Mouse (Mus musculus): ENCODE measurements around the gene Slc25a35. TPM values are rescaled to one million over a fixed set of nuclear protein-coding genes. Genes with fewer than 3 reads are reported as not detected.
"Not testable (repeated sequence)": the region's sequence is repeated elsewhere in the genome, so short reads cannot be mapped to it uniquely, and the experiment has no call there.

The Slc25a35 gene
- polyA plus RNA-seq (2016; fragmentation: Nextera tagmentation; extraction: Ambion mirVana), result 1.9 and 2.1 TPM in 2 replicates

DNA sequence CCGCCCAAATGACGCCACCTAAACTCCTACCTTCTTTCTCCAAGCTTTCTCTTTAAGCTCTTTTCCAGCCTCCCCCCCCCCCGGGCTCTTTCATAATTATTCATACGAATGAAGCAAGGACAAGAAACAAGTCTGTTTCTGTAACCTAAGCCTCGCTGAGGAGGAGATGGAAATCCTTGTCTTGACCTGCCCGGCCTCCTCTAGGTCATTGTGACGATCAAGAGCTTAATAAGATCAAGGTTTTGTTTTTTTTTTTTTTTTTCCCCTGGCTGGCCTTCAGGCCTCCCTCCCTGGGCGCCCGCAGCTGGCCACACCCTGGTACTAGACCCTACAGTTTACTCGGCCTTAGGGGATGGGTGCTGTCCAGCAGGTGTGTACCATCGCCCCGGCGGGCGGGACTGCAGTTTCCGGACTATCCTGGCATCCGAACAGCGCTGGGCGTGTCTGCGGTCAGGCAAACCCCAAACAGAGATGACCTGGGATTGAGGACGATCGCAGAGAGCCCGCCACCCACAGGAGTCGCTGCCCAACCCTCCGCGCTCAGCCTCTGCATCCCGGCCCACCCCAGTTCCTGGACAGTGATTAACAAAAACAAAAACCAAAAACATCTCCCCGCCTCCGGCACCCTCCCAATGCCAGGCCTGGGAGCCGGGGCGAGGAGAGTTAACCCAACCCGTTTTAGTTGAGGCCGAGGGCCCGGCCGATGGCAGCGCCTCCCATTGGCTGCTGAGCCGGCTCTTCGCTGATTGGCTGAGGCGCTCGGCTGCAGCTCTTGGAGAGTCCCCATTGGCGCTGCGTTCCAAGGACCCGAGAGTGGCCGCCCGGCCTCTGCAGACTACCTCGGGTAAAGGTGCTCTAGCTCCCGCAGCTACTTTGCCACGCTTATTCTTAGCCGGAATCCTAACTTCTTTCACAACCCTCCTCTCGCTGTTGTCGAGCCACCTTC, at the start of gene Slc25a35:
Slc25a35 (plus strand) TSS at position 795 of the 946 bp plus-strand sequence.
- Histone ChIP-seq H3K27me3 (ENCODE audit: poor library complexity, severe bottlenecking) (peaks cover 26% of the 10 kb centered on the region), H3K9me3 (no peaks in the 10 kb centered on the region), H3K4me3 (peak within 1 kb of the TSS; percentile 71), H3K4me1 (peaks cover 30% of the 10 kb centered on the region), H3K36me3 (replicated peaks) (0 out of 2 replicates have a peak, but pooled peaks cover 11% of the 10 kb centered on the region), H3K27ac (peak within 1 kb of the TSS; percentile 78)
- peak; percentile 90 for DNase-seq (ENCODE audit: extremely low spot score, low spot score)
- under 1% methylated on average over 50 of the region's 50 CpGs for WGBS

DNA sequence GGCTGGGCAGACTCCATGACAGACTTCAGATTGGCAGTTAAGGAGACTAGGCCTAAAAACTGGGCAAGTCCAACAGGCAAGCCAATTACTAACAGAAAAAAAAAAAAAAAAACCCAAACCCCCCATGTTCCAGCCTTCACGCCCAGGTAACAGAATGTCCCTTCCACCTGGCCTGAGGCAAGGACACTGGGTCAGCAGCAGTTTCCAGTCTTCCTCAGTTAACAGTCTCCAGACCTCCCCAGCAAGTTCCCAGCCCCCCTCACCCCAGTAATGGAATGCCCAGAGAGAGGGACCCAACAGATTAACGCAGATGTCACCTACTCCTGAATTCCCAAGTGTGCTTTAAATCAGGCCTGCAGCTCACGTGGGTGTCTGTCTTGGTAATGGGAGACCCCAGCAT, 44.7 kb upstream of the Slc25a35 start:
- no peaks in the 10 kb centered on the region for H3K9me3 ChIP-seq
- H3K4me3 ChIP-seq, result no peak overlapping the region
- WGBS, result 52% methylated on average over 3 of the region's 3 CpGs
- no peak for DNase-seq (ENCODE audit: extremely low spot score, low spot score)
- no peak overlapping the region for H3K27ac ChIP-seq
- no peaks in the 10 kb centered on the region for H3K36me3 ChIP-seq (replicated peaks)
- H3K27me3 ChIP-seq (ENCODE audit: poor library complexity, severe bottlenecking), result no peaks in the 10 kb centered on the region
- H3K4me1 ChIP-seq, result peaks cover 11% of the 10 kb centered on the region

GRCm38 (mm10) chr11:68924749-68925148, 43.2 kb upstream of the Slc25a35 start:
- no peak overlapping the region for H3K27ac ChIP-seq
- WGBS, result 79% methylated on average over 2 of the region's 2 CpGs
- H3K9me3 ChIP-seq, result no peaks in the 10 kb centered on the region
- H3K4me3 ChIP-seq, result no peak overlapping the region
- no peaks in the 10 kb centered on the region for H3K36me3 ChIP-seq (replicated peaks)
- H3K27me3 ChIP-seq (ENCODE audit: poor library complexity, severe bottlenecking), result no peaks in the 10 kb centered on the region
- no peak for DNase-seq (ENCODE audit: extremely low spot score, low spot score)
- peaks cover 11% of the 10 kb centered on the region for H3K4me1 ChIP-seq

DNA sequence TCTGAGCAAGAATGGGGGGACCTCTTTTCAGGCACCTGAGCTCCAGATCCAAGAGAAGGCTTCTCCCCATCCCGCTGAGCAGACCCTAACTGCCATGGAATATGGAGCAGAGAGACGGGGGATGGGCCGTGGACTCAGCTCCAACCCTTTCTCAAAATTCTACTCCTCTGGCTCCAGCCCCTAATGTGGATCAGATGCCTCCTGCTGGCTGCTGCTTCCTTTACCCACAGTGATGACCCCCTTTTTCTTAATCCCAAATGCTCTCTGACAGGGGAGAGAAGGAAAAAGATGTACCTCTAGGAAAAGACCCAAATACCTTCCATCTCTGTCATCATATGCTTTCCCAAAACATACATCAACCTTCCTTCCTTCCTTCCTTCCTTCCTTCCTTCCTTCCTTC, 41.0 kb upstream of the Slc25a35 start, which contains the start of gene Odf4:
Odf4 (minus strand) TSS at position 101 of the 400 bp plus-strand sequence.
- no peaks in the 10 kb centered on the region for H3K9me3 ChIP-seq
- peaks cover 8% of the 10 kb centered on the region for H3K4me1 ChIP-seq
- H3K27me3 ChIP-seq (ENCODE audit: poor library complexity, severe bottlenecking), result no peaks in the 10 kb centered on the region
- no peak within 1 kb of the TSS for H3K27ac ChIP-seq
- DNase-seq (ENCODE audit: extremely low spot score, low spot score), result no peak
- H3K36me3 ChIP-seq (replicated peaks), result no peaks in the 10 kb centered on the region
- WGBS, result 77% methylated on average over 3 of the region's 3 CpGs
- no peak within 1 kb of the TSS for H3K4me3 ChIP-seq

DNA sequence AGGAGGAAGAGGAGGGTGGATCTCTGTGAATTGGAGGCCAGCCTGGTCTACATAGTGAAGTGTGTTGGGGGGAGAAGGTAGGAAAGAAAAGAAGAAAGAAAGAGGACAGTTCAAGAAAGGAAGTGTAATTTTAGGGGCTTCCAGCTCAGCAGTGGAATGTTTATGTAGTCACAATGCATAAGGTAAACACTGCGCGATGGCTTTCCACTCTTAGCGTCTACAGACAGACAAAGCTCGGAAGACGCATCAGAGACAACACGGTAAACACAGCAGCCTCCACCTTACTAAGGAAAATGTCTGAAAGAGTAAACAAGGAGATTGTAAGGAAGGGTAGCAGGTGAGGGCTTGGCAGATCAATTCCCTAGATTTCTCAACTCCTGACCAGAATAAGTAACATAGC, 38.0 kb upstream of the Slc25a35 start:
- no peaks in the 10 kb centered on the region for H3K4me1 ChIP-seq
- 87% methylated on average over 6 of the region's 6 CpGs for WGBS
- no peak for DNase-seq (ENCODE audit: extremely low spot score, low spot score)

DNA sequence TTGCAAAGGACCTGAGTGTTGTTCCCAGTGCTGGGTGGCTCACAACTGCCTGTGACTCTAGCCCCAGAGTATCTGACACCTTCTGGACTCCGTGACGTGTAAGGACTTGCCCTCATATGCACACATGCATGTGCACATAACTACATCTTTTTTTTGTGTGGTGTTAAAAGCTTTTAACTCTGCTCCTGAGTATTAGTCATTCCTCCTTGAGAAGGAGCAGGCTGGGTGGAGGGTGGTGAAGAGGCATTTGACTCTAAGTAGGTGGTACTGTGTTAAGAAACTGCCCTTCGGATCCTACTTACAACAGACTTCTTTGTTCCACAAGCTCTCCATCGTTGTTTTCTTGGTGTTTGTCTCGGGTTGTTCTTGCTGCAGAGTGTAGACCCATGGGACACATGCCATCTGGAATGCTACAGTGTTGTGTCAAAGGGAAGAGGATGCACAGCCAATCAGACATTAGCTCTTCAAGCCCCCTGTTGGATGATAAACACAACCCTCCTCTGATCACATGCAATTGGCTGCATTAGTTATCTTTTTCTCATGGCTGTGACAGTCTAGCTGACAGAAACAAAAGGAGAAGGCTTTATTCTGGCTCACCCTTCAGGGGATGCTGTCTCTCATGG, 33.9 kb upstream of the Slc25a35 start:
- no peak for DNase-seq (ENCODE audit: extremely low spot score, low spot score)
- no peaks in the 10 kb centered on the region for H3K9me3 ChIP-seq
- H3K4me1 ChIP-seq, result peaks cover under 1% of the 10 kb centered on the region; the same call in 1 of the 2 replicates
- H3K4me3 ChIP-seq, result no peak overlapping the region
- H3K27ac ChIP-seq, result no peak overlapping the region
- H3K36me3 ChIP-seq (replicated peaks), result no peaks in the 10 kb centered on the region
- no peaks in the 10 kb centered on the region for H3K27me3 ChIP-seq (ENCODE audit: poor library complexity, severe bottlenecking)
- 82% methylated on average over 5 of the region's 5 CpGs for WGBS

More for the DNA sequence above, 38.0 kb upstream of the Slc25a35 start:
- no peak overlapping the region for H3K4me3 ChIP-seq
- H3K27ac ChIP-seq, result no peak overlapping the region
- no peaks in the 10 kb centered on the region for H3K9me3 ChIP-seq
- H3K27me3 ChIP-seq (ENCODE audit: poor library complexity, severe bottlenecking), result no peaks in the 10 kb centered on the region
- no peaks in the 10 kb centered on the region for H3K36me3 ChIP-seq (replicated peaks)

DNA sequence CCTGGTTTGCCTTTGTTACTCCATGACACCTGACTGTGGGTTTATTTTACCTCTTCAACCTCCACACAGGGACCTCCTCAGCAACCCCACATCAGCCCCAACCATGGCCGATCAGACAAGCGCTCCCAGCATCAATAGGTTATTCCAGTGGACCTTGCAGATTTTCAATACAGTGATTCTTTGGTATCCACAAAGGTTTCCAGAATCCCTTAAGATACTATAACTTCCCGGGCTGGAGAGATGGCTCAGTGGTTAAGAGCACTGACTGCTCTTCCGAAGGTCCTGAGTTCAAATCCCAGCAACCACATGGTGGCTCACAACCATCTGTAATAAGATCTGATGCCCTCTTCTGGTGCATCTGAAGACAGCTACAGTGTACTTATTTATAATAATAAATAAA, 31.0 kb upstream of the Slc25a35 start:
- H3K27ac ChIP-seq, result not testable (repeated sequence)

DNA sequence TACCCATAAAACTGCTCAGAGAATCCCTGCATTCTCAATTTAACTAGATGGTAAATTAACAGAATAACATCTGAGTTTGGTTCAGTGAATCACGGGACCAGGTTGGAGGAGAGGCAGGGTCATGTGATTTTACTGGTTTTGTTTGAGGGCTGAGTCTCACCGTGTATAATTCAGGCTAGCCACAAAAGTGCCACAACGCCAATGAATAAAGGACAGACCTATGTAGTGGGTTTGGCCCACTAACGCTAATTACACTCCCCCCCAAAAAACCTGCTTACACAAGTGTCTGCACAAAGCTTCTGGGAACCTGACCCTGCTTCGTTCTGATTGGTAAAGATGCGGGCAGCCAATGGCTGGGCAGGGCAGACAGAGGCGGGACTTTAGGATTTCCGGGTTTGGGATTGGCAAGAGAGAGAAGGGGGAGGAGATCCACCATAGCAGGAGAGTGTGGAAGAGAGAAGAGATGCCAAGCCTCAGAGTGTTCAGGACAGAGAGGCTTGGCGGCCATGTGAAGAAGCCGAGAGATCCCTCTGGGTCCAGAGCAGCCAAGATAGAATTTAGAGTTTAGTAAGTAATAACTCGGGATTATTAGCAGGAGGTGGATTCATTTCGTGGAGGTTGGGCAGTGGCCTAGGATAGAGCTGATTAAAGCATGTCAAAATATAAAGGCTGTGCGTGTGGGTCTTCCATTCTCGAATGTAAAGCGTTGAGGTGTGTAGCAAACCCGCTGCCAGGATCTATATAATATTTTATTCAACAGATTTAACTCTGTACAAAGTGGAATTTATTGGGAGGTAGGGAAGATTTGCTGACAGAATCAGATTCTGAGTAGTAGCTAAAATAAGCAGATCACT, 28.3 kb upstream of the Slc25a35 start:
- Histone ChIP-seq H3K9me3 (no peaks in the 10 kb centered on the region), H3K27ac (peak overlapping the region; percentile 87), H3K4me3 (peak overlapping the region; percentile 58), H3K27me3 (ENCODE audit: poor library complexity, severe bottlenecking) (no peaks in the 10 kb centered on the region), H3K36me3 (replicated peaks) (no peaks in the 10 kb centered on the region; the same call in 1 of the 2 replicates), H3K4me1 (peaks cover 15% of the 10 kb centered on the region)
- DNase-seq (ENCODE audit: extremely low spot score, low spot score), result peak; percentile 91
- 6% methylated on average over 16 of the region's 16 CpGs for WGBS

More for the DNA sequence above, 31.0 kb upstream of the Slc25a35 start:
- DNase-seq (ENCODE audit: extremely low spot score, low spot score); H3K9me3 ChIP-seq; H3K4me3 ChIP-seq; H3K27me3 ChIP-seq (ENCODE audit: poor library complexity, severe bottlenecking); H3K36me3 ChIP-seq (replicated peaks): not testable (repeated sequence)
- 91% methylated on average over 4 of the region's 4 CpGs for WGBS
- H3K4me1 ChIP-seq, result peaks cover 15% of the 10 kb centered on the region

- peak overlapping the region; percentile 58 for H3K4me3 ChIP-seq
- DNase-seq (ENCODE audit: extremely low spot score, low spot score), result no peak
- peak overlapping the region; percentile 87 for H3K27ac ChIP-seq
- WGBS, result 69% methylated on average over 4 of the region's 4 CpGs
- H3K36me3 ChIP-seq (replicated peaks), result no peaks in the 10 kb centered on the region; the same call in 1 of the 2 replicates
- no peaks in the 10 kb centered on the region for H3K27me3 ChIP-seq (ENCODE audit: poor library complexity, severe bottlenecking)
- H3K9me3 ChIP-seq, result no peaks in the 10 kb centered on the region
- H3K4me1 ChIP-seq, result peaks cover 15% of the 10 kb centered on the region
Measured at GRCm38 (mm10) chr11:68940516-68940915, 27.4 kb upstream of the Slc25a35 start.

DNA sequence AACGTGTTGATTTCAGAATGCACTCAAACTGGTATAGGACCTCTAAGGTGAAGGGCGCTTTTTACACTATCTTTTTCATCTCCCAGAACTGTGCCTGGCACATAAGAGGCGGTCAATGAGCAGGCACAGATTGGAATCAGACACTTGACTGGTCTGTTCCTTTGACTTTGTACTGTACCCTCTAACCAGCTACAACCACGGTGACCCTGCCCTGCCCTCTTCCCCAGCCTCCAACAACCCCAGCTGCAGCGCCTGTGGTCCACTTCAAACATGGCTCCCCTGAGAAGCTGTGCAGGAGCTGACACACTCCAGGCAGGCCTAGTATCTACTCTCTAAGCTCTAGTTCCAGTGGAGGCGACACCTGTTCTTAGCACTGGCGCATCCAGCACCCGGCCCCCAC, 25.2 kb upstream of the Slc25a35 start:
- Histone ChIP-seq H3K9me3 (no peaks in the 10 kb centered on the region), H3K4me3 (no peak overlapping the region), H3K36me3 (replicated peaks) (no peaks in the 10 kb centered on the region; the same call in 1 of the 2 replicates), H3K27me3 (ENCODE audit: poor library complexity, severe bottlenecking) (peaks cover 20% of the 10 kb centered on the region), H3K4me1 (peaks cover 26% of the 10 kb centered on the region), H3K27ac (no peak overlapping the region)
- WGBS, result 88% methylated on average over 8 of the region's 8 CpGs
- DNase-seq (ENCODE audit: extremely low spot score, low spot score), result no peak

- DNase-seq (ENCODE audit: extremely low spot score, low spot score), result no peak
- H3K27ac ChIP-seq, result no peak overlapping the region
- 73% methylated on average over 2 of the region's 2 CpGs for WGBS
Measured at GRCm38 (mm10) chr11:68945245-68945644, 22.7 kb upstream of the Slc25a35 start.

GRCm38 (mm10) chr11:68946001-68946400, 21.9 kb upstream of the Slc25a35 start:
- DNase-seq (ENCODE audit: extremely low spot score, low spot score), result no peak
- Histone ChIP-seq H3K36me3 (replicated peaks) (no peaks in the 10 kb centered on the region; the same call in 1 of the 2 replicates), H3K9me3 (no peaks in the 10 kb centered on the region), H3K27me3 (ENCODE audit: poor library complexity, severe bottlenecking) (peaks cover 40% of the 10 kb centered on the region), H3K27ac (no peak overlapping the region), H3K4me3 (no peak overlapping the region), H3K4me1 (peaks cover 12% of the 10 kb centered on the region)
- 95% methylated on average over 4 of the region's 4 CpGs for WGBS

More at GRCm38 (mm10) chr11:68945245-68945644, 22.7 kb upstream of the Slc25a35 start:
- peaks cover 38% of the 10 kb centered on the region for H3K27me3 ChIP-seq (ENCODE audit: poor library complexity, severe bottlenecking)
- H3K4me1 ChIP-seq, result peaks cover 16% of the 10 kb centered on the region
- H3K4me3 ChIP-seq, result no peak overlapping the region
- H3K36me3 ChIP-seq (replicated peaks), result no peaks in the 10 kb centered on the region; the same call in 1 of the 2 replicates
- no peaks in the 10 kb centered on the region for H3K9me3 ChIP-seq

Data from forebrain, embryonic 10.5 days (tissue).